Mouse (Mus musculus): ENCODE measurements around the gene Ccdc88c.
A peak's percentile ranks its signal among the peaks of the same experiment; 100 is the strongest.

Gene Ccdc88c

GRCm38 (mm10) chr12:100995607-100996377 is 33.1 kb downstream of the Ccdc88c start:
- DNase-seq: no peak

- DNase-seq: no peak
Measured at GRCm38 (mm10) chr12:100994140-100995015, 34.5 kb downstream of the Ccdc88c start.

GRCm38 (mm10) chr12:100993146-100993545 is 35.7 kb downstream of the Ccdc88c start:
- DNase-seq: no peak

- DNase-seq: no peak
Measured at GRCm38 (mm10) chr12:100992505-100992904, 36.4 kb downstream of the Ccdc88c start.

GRCm38 (mm10) chr12:100991119-100991518 is 37.7 kb downstream of the Ccdc88c start:
- DNase-seq: no peak

GRCm38 (mm10) chr12:100990291-100990690 is 38.6 kb downstream of the Ccdc88c start:
- no peak for DNase-seq

- no peak for DNase-seq
Measured at GRCm38 (mm10) chr12:100989780-100990288, 39.0 kb downstream of the Ccdc88c start.

GRCm38 (mm10) chr12:100988324-100989130 is 40.3 kb downstream of the Ccdc88c start:
- peak; percentile 77 for DNase-seq

GRCm38 (mm10) chr12:100986423-100986822 is 42.4 kb downstream of the Ccdc88c start:
- peak; percentile 47 for DNase-seq

GRCm38 (mm10) chr12:100985793-100986157 is 43.1 kb downstream of the Ccdc88c start:
- DNase-seq: no peak

GRCm38 (mm10) chr12:100985050-100985792 is 43.6 kb downstream of the Ccdc88c start:
- no peak for DNase-seq

GRCm38 (mm10) chr12:100983565-100983964 is 45.3 kb downstream of the Ccdc88c start:
- DNase-seq: no peak

GRCm38 (mm10) chr12:100982217-100982616 is 46.6 kb downstream of the Ccdc88c start:
- no peak for DNase-seq

- no peak for DNase-seq
Measured at GRCm38 (mm10) chr12:100980551-100981008, 48.3 kb downstream of the Ccdc88c start.

- DNase-seq: no peak
Measured at GRCm38 (mm10) chr12:100979616-100980015, 49.2 kb downstream of the Ccdc88c start.

- DNase-seq: no peak
Measured at GRCm38 (mm10) chr12:100977958-100978725, 50.7 kb downstream of the Ccdc88c start.

GRCm38 (mm10) chr12:100977551-100977950 is 51.3 kb downstream of the Ccdc88c start:
- DNase-seq: no peak

- no peak for DNase-seq
Measured at GRCm38 (mm10) chr12:100969808-100970207, 59.0 kb downstream of the Ccdc88c start.

GRCm38 (mm10) chr12:100967383-100967782 is 61.5 kb downstream of the Ccdc88c start:
- DNase-seq: no peak

GRCm38 (mm10) chr12:100966253-100966652 is 62.6 kb downstream of the Ccdc88c start:
- DNase-seq: no peak

- DNase-seq: no peak
Measured at GRCm38 (mm10) chr12:100965298-100965697, 63.6 kb downstream of the Ccdc88c start.

Measured in right cerebral cortex, postnatal 25 days (tissue).